Comparison of ENCODE assay signal across 24 mouse cellular contexts in genomic region chr1:153145791-153146190, GRCm38 (mm10). TPM values are rescaled to one million over a fixed set of nuclear protein-coding genes. Genes with fewer than 3 reads are reported as not detected.
DNase-seq lines count a peak whose midpoint lies in the region; ATAC-seq and TF ChIP-seq lines count a peak whose summit lies in the region.
"Had no signal": no experiment of that assay in that cellular context is flagged by ENCODE, and none has a peak within 500 bp of the region (broad histone marks: within the 10 kb centered on the region; RNA-seq: fewer than 3 reads in every experiment).

No protein-coding gene starts in this region.

- no peaks in the 10 kb centered on the region for H3K9me3 ChIP-seq in forebrain, embryonic 10.5 days
- H3K9me3 ChIP-seq in forebrain, embryonic 16.5 days (ENCODE audit: control insufficient read depth, low read length) = no peaks in the 10 kb centered on the region
- H3K9me3 ChIP-seq in kidney, embryonic 15.5 days (replicated peaks) = no peaks in the 10 kb centered on the region
- H3K9me3 ChIP-seq in lung, postnatal 0 days (ENCODE audit: low read length) = no peaks in the 10 kb centered on the region
- H3K9me3 ChIP-seq: embryonic facial prominence, embryonic 10.5 days; embryonic facial prominence, embryonic 12.5 days; forebrain, embryonic 12.5 days; G1E had no signal

- no peak for DNase-seq in forebrain, embryonic 10.5 days (ENCODE audit: extremely low spot score, low spot score)
- no peak for DNase-seq in kidney, postnatal 25 days
- peak; percentile 64 for DNase-seq in lung, postnatal 0 days (ENCODE audit: low spot score)
- no peak for DNase-seq in lung, adult 2 months
- peak; percentile 57 for DNase-seq in NIH3T3 (ENCODE audit: low read depth)
- DNase-seq in adrenal gland, postnatal 4 days (ENCODE audit: low spot score in 2 of 2) = no peak
- DNase-seq: adrenal gland, adult 2 months; adrenal gland, postnatal 10 days; adrenal gland, postnatal 25 days; B cell, adult 2 months; cerebellum, adult 11-12 months; cerebellum, adult 2 months; cerebellum, adult 9-10 months; cerebellum, postnatal 10 days; cerebellum, postnatal 25 days; forebrain, postnatal 0 days had no signal

- TF ChIP-seq EP300 in lung, postnatal 0 days (IDR thresholded peaks at IDR 0.05) = no peak

- 89% methylated on average over 5 of the region's 5 CpGs for WGBS in forebrain, embryonic 10.5 days
- 85% methylated on average over 5 of the region's 5 CpGs for whole genome bisulfite sequencing in forebrain, embryonic 16.5 days
- WGBS in kidney, embryonic 15.5 days = 80% methylated on average over 5 of the region's 5 CpGs
- 40% methylated on average over 5 of the region's 5 CpGs for WGBS in lung, postnatal 0 days
- whole genome bisulfite sequencing in lung, adult 2 months = 35% methylated on average over 5 of the region's 5 CpGs

- no peak for ATAC-seq in forebrain, embryonic 16.5 days
- ATAC-seq in kidney, embryonic 15.5 days (replicated peaks; ENCODE audit: low FRiP score) = no peak
- peak; percentile 49 for ATAC-seq in lung, postnatal 0 days
- ATAC-seq: CD4-positive, CD25-positive, alpha-beta regulatory T cell, adult 4 months; forebrain, postnatal 0 days had no signal

- H3K4me3 ChIP-seq in forebrain, embryonic 10.5 days = no peak overlapping the region
- no peak overlapping the region for H3K4me3 ChIP-seq in forebrain, embryonic 16.5 days (replicated peaks; ENCODE audit: low read length)
- H3K4me3 ChIP-seq in kidney, embryonic 15.5 days (replicated peaks) = no peak overlapping the region
- H3K4me3 ChIP-seq in lung, postnatal 0 days (ENCODE audit: low read depth, low read length) = no peak overlapping the region
- H3K4me3 ChIP-seq in lung, adult 2 months (replicated peaks; ENCODE audit: extremely low read depth, low read depth, low read length) = no peak overlapping the region
- H3K4me3 ChIP-seq: embryonic facial prominence, embryonic 10.5 days; embryonic facial prominence, embryonic 12.5 days; forebrain, embryonic 12.5 days had no signal

- H3K9ac ChIP-seq in forebrain, embryonic 16.5 days (replicated peaks; ENCODE audit: low read depth, low read length) = no peak overlapping the region
- no peak overlapping the region for H3K9ac ChIP-seq in kidney, embryonic 15.5 days
- H3K9ac ChIP-seq in lung, postnatal 0 days (replicated peaks; ENCODE audit: low read depth) = no peak overlapping the region
- H3K9ac ChIP-seq: embryonic facial prominence, embryonic 12.5 days; forebrain, embryonic 12.5 days; forebrain, postnatal 0 days had no signal

- TF ChIP-seq CTCF in lung, postnatal 0 days (IDR thresholded peaks at IDR 0.05) = no peak
- no peak for TF ChIP-seq CTCF in lung, adult 2 months (IDR thresholded peaks at IDR 0.05; ENCODE audit: insufficient read depth, low read length)

- H3K27me3 ChIP-seq in forebrain, embryonic 10.5 days (ENCODE audit: poor library complexity, severe bottlenecking) = no peaks in the 10 kb centered on the region
- H3K27me3 ChIP-seq in forebrain, embryonic 16.5 days (replicated peaks; ENCODE audit: control insufficient read depth, insufficient read depth, low read length) = no peaks in the 10 kb centered on the region
- H3K27me3 ChIP-seq in kidney, embryonic 15.5 days = no peaks in the 10 kb centered on the region
- no peaks in the 10 kb centered on the region for H3K27me3 ChIP-seq in lung, postnatal 0 days (replicated peaks; ENCODE audit: insufficient read depth, low read length)
- H3K27me3 ChIP-seq: CH12.LX; embryonic facial prominence, embryonic 12.5 days; forebrain, embryonic 12.5 days had no signal

- peaks cover 7% of the 10 kb centered on the region for H3K4me1 ChIP-seq in forebrain, embryonic 10.5 days
- H3K4me1 ChIP-seq in forebrain, embryonic 16.5 days (replicated peaks; ENCODE audit: control insufficient read depth, insufficient read depth, low read length) = no peaks in the 10 kb centered on the region
- H3K4me1 ChIP-seq in kidney, embryonic 15.5 days = peaks cover 36% of the 10 kb centered on the region
- peaks cover 9% of the 10 kb centered on the region; the same call in 1 of the 2 replicates for H3K4me1 ChIP-seq in lung, postnatal 0 days (ENCODE audit: insufficient read depth, low read depth, low read length)
- no peaks in the 10 kb centered on the region; the same call in none of the 2 replicates for H3K4me1 ChIP-seq in lung, adult 2 months (ENCODE audit: control insufficient read depth, insufficient read depth, low read length)
- H3K4me1 ChIP-seq: embryonic facial prominence, embryonic 12.5 days had no signal

- no peaks in the 10 kb centered on the region for H3K36me3 ChIP-seq in forebrain, embryonic 10.5 days (replicated peaks)
- H3K36me3 ChIP-seq in forebrain, embryonic 16.5 days (ENCODE audit: control insufficient read depth, insufficient read depth) = no peaks in the 10 kb centered on the region
- peaks cover 12% of the 10 kb centered on the region for H3K36me3 ChIP-seq in kidney, embryonic 15.5 days
- no peaks in the 10 kb centered on the region for H3K36me3 ChIP-seq in lung, postnatal 0 days (ENCODE audit: insufficient read depth, low read length)
- H3K36me3 ChIP-seq: embryonic facial prominence, embryonic 10.5 days; embryonic facial prominence, embryonic 12.5 days; forebrain, embryonic 12.5 days; G1E had no signal

- 0 out of 2 replicates have a peak overlapping the region, but pooled peaks have one; percentile 4 for H3K27ac ChIP-seq in forebrain, embryonic 10.5 days
- H3K27ac ChIP-seq in forebrain, embryonic 16.5 days (ENCODE audit: low read length) = no peak overlapping the region
- H3K27ac ChIP-seq in kidney, embryonic 15.5 days = peak overlapping the region; percentile 51
- H3K27ac ChIP-seq in lung, postnatal 0 days (ENCODE audit: low read length) = peak overlapping the region; percentile 32; the same call in 1 of the 2 replicates
- H3K27ac ChIP-seq: embryonic facial prominence, embryonic 10.5 days; embryonic facial prominence, embryonic 12.5 days; forebrain, embryonic 12.5 days had no signal

- TF ChIP-seq POLR2A in lung, adult 2 months (IDR thresholded peaks at IDR 0.05; ENCODE audit: borderline replicate concordance, extremely low read depth, low read depth, low read length) = no peak

- no peak overlapping the region for H3K4me2 ChIP-seq in forebrain, embryonic 16.5 days (ENCODE audit: low read length)
- no peak overlapping the region for H3K4me2 ChIP-seq in kidney, embryonic 15.5 days
- no peak overlapping the region for H3K4me2 ChIP-seq in lung, postnatal 0 days (replicated peaks; ENCODE audit: low read depth, low read length)
- H3K4me2 ChIP-seq: embryonic facial prominence, embryonic 12.5 days; forebrain, embryonic 12.5 days had no signal

RNA-seq across cellular contexts. Expression of gene Lamc2, which starts 40.5 kb away (rescaled TPM):
- 1.4 and 1.8 TPM in 2 replicates for polyA plus RNA-seq in forebrain, embryonic 10.5 days (2016; fragmentation: Nextera tagmentation; extraction: Ambion mirVana)
- polyA plus RNA-seq in forebrain, embryonic 16.5 days (2015; fragmentation: Nextera tagmentation; extraction: Ambion mirVana) = 1.6 and 2.0 TPM in 2 replicates
- polyA plus RNA-seq in kidney, embryonic 15.5 days (2015; fragmentation: Nextera tagmentation; extraction: Ambion mirVana) = 42.3 and 43.8 TPM in 2 replicates
- 62.9 and 69.0 TPM in 2 replicates for polyA plus RNA-seq in lung, postnatal 0 days (2015; fragmentation: Nextera tagmentation; extraction: Ambion mirVana)
- 36.4 and 37.5 TPM in 2 replicates for polyA plus RNA-seq in lung, adult 2 months (2012; rRNA removed)
- total RNA-seq in adrenal gland, postnatal 4 days (2021) = 10 to 100 TPM in 1 of 2 experiments, 1 to 10 TPM in 1; 2.5 to 12.3 TPM
- polyA plus RNA-seq: G1E had no signal

Comparison
In these comparisons a context has a peak if more than half of its experiments do, and no peak if none do; other contexts are left out.
1. DNase-seq: peak in lung, postnatal 0 days (single experiment) and NIH3T3 (single experiment); none in forebrain, embryonic 10.5 days (single experiment), kidney, postnatal 25 days (0 of 2), lung, adult 2 months (single experiment) and adrenal gland, postnatal 4 days (0 of 2).
2. RNA of gene Lamc2, which starts 40.5 kb away (polyA plus RNA-seq): 62.9 to 69.0 TPM in lung, postnatal 0 days, 42.3 to 43.8 TPM in kidney, embryonic 15.5 days and 36.4 to 37.5 TPM in lung, adult 2 months; 1.6 to 2.0 TPM in forebrain, embryonic 16.5 days and 1.4 to 1.8 TPM in forebrain, embryonic 10.5 days; every median in the first group is over 10 times any median in the second.